Mouse (Mus musculus): ENCODE results near the gene Naaladl2. TPM values are rescaled to one million over a fixed set of nuclear protein-coding genes. Genes with fewer than 3 reads are reported as not detected.

Naaladl2 gene
- polyA plus RNA-seq, 1 experiment from 2014 or later = 0.68 TPM

GRCm38 (mm10) chr3:24552631-24553030 is 591.4 kb downstream of the Naaladl2 start:
- Histone ChIP-seq H3K27ac (ENCODE audit: low read depth, low read length) (no peak overlapping the region), H3K4me2 (no peak overlapping the region), H3K9me3 (ENCODE audit: control insufficient read depth, low read length) (no peaks in the 10 kb centered on the region), H3K36me3 (ENCODE audit: control insufficient read depth, insufficient read depth, low read length) (no peaks in the 10 kb centered on the region), H3K9ac (ENCODE audit: low read length) (no peak overlapping the region), H3K4me3 (ENCODE audit: low read depth, low read length) (no peak overlapping the region), H3K4me1 (ENCODE audit: control insufficient read depth, insufficient read depth, low read length) (no peaks in the 10 kb centered on the region), H3K27me3 (ENCODE audit: control insufficient read depth, insufficient read depth, low read length) (no peaks in the 10 kb centered on the region)
- ATAC-seq (ENCODE audit: low FRiP score) (no peak), DNase-seq (ENCODE audit: low spot score, missing footprints) (no peak)
- 69% methylated on average over 2 of the region's 2 CpGs for WGBS

DNA sequence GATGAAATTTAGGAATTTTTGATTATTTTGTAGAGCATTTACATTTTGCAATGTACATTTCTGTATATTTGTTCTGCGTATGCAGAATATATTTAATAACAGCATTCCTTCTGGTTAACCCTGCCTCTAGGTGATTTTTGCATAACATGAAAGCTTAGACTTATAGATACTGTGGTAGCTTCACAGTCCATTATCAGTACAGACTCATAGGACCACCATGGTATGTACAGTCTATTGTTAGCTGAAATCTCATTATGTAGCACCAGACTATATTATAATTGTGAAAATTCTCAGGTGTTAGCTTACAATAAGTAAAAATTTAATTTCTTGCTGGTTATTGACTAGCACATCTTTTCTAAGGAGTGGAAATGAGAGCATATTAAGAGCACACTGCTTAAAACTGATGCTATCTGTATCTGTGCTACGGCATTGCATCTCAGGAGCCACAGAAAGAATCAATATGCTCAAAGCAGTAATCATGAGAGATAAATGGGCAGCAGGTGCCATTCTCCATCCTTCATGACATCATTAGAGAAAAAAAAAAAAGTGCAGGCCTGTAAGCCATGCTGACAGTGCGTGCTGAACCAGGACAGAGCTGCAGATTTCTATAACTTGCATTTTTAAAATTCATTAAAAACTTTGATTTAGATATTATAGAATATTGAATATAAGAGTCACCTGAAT is 610.1 kb downstream of the Naaladl2 start:
- H3K4me1 ChIP-seq (ENCODE audit: control insufficient read depth, insufficient read depth, low read length) = no peaks in the 10 kb centered on the region
- H3K4me3 ChIP-seq (ENCODE audit: low read depth, low read length) = no peak overlapping the region
- H3K4me2 ChIP-seq = no peak overlapping the region
- WGBS = 84% methylated on average over 3 of the region's 3 CpGs
- no peaks in the 10 kb centered on the region for H3K36me3 ChIP-seq (ENCODE audit: control insufficient read depth, insufficient read depth, low read length)
- H3K27me3 ChIP-seq (ENCODE audit: control insufficient read depth, insufficient read depth, low read length) = no peaks in the 10 kb centered on the region
- no peaks in the 10 kb centered on the region for H3K9me3 ChIP-seq (ENCODE audit: control insufficient read depth, low read length)
- DNase-seq (ENCODE audit: low spot score, missing footprints) = peak; percentile 81
- H3K27ac ChIP-seq (ENCODE audit: low read depth, low read length) = no peak overlapping the region
- no peak overlapping the region for H3K9ac ChIP-seq (ENCODE audit: low read length)
- ATAC-seq (ENCODE audit: low FRiP score) = peak; percentile 64; the same call in 1 of the 2 replicates

- Histone ChIP-seq H3K4me3 (ENCODE audit: low read depth, low read length) (no peak overlapping the region), H3K27me3 (ENCODE audit: control insufficient read depth, insufficient read depth, low read length) (no peaks in the 10 kb centered on the region), H3K27ac (ENCODE audit: low read depth, low read length) (no peak overlapping the region), H3K4me1 (ENCODE audit: control insufficient read depth, insufficient read depth, low read length) (no peaks in the 10 kb centered on the region), H3K9me3 (ENCODE audit: control insufficient read depth, low read length) (no peaks in the 10 kb centered on the region), H3K9ac (ENCODE audit: low read length) (no peak overlapping the region), H3K4me2 (no peak overlapping the region), H3K36me3 (ENCODE audit: control insufficient read depth, insufficient read depth, low read length) (no peaks in the 10 kb centered on the region)
- 74% methylated on average over 1 of the region's 1 CpGs for WGBS
- DNase-seq (ENCODE audit: low spot score, missing footprints) (no peak), ATAC-seq (ENCODE audit: low FRiP score) (no peak)
Observed at GRCm38 (mm10) chr3:24514918-24515317, 629.1 kb downstream of the Naaladl2 start.

DNA sequence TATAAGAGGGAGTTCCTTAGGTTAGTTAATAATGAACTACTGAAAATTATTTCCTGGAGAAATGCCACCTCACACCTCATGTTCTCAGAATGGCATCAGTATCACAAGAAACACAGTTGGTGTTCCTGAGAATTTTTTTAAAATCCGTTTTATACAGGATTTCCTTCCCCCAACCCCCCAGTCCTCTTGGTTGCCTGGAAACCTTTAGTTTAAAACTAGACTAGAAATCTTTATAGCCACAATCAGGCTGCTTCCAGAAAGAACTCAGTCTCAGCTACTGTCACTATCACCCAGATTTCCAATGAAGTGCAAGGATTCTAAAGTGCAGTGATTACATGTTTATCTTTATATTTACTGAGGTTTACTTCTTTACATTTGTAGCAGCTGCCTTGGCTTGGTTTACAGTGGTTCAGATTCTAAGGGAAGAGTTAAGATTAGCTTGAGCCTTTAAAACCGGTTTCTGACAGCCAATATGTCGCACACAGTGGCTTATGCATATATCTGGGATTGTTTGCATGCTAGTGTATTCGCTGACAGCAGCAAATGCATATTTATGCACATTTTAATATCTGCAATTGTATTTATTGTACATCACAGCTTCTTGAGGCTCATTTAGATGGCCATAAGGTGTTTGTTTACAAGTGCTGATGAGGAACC is 657.5 kb downstream of the Naaladl2 start:
- no peak overlapping the region for H3K4me2 ChIP-seq
- H3K4me3 ChIP-seq (ENCODE audit: low read depth, low read length) = no peak overlapping the region
- ATAC-seq (ENCODE audit: low FRiP score) (no peak), DNase-seq (ENCODE audit: low spot score, missing footprints) (no peak)
- H3K4me1 ChIP-seq (ENCODE audit: control insufficient read depth, insufficient read depth, low read length) = no peaks in the 10 kb centered on the region
- no peaks in the 10 kb centered on the region for H3K27me3 ChIP-seq (ENCODE audit: control insufficient read depth, insufficient read depth, low read length)
- H3K27ac ChIP-seq (ENCODE audit: low read depth, low read length) = no peak overlapping the region
- no peaks in the 10 kb centered on the region for H3K9me3 ChIP-seq (ENCODE audit: control insufficient read depth, low read length)
- no peaks in the 10 kb centered on the region for H3K36me3 ChIP-seq (ENCODE audit: control insufficient read depth, insufficient read depth, low read length)
- 74% methylated on average over 4 of the region's 4 CpGs for WGBS
- no peak overlapping the region for H3K9ac ChIP-seq (ENCODE audit: low read length)

DNA sequence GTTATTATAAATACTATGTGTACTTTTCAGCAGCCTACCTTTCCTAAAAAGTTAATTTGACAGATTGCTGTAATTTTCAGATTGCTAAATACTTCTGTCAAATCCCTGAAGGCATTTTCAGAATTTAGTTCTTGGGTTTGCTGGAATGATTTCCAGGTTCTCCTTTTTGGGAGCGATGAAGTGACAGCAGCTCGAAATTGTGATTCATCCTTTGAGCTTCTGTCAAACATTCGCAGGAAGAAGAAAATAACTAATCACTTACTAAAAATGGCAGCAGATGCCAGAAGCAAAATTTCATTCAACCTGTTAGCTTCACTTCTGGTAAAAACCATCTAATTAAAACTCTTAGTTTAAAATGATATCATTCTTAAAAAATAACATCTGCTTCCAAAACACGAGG is 680.1 kb downstream of the Naaladl2 start:
- Histone ChIP-seq H3K27me3 (ENCODE audit: control insufficient read depth, insufficient read depth, low read length) (no peaks in the 10 kb centered on the region), H3K4me1 (ENCODE audit: control insufficient read depth, insufficient read depth, low read length) (no peaks in the 10 kb centered on the region), H3K27ac (ENCODE audit: low read depth, low read length) (no peak overlapping the region), H3K36me3 (ENCODE audit: control insufficient read depth, insufficient read depth, low read length) (no peaks in the 10 kb centered on the region), H3K9me3 (ENCODE audit: control insufficient read depth, low read length) (no peaks in the 10 kb centered on the region), H3K9ac (ENCODE audit: low read length) (no peak overlapping the region), H3K4me3 (ENCODE audit: low read depth, low read length) (no peak overlapping the region), H3K4me2 (no peak overlapping the region)
- ATAC-seq (ENCODE audit: low FRiP score) = no peak
- DNase-seq (ENCODE audit: low spot score, missing footprints) = no peak
- WGBS = 86% methylated on average over 4 of the region's 4 CpGs

DNA sequence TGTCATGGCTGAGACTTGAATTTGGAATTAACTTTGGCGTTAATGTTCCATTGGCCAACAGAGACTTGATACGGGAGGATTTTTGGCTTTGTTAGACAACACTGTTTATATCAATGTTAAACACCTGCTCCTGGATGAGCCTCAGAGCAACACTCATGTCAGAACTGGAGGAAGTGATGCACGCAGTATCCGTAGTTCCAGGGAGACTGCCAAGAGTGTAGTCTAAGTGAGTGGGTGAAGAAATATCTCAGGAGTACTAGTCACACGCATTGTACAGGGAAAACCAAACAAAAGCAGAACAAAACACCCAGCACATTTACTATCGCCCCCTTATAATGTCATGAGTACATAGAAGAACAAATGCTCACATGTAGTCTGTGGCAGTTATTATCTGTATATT is 703.4 kb downstream of the Naaladl2 start:
- 97% methylated on average over 6 of the region's 6 CpGs for WGBS
- no peaks in the 10 kb centered on the region for H3K9me3 ChIP-seq (ENCODE audit: control insufficient read depth, low read length)
- DNase-seq (ENCODE audit: low spot score, missing footprints) (no peak), ATAC-seq (ENCODE audit: low FRiP score) (no peak)
- H3K4me1 ChIP-seq (ENCODE audit: control insufficient read depth, insufficient read depth, low read length) = no peaks in the 10 kb centered on the region
- H3K27ac ChIP-seq (ENCODE audit: low read depth, low read length) = no peak overlapping the region
- H3K36me3 ChIP-seq (ENCODE audit: control insufficient read depth, insufficient read depth, low read length) = no peaks in the 10 kb centered on the region
- H3K4me3 ChIP-seq (ENCODE audit: low read depth, low read length) = no peak overlapping the region
- H3K9ac ChIP-seq (ENCODE audit: low read length) = no peak overlapping the region
- H3K4me2 ChIP-seq = no peak overlapping the region
- H3K27me3 ChIP-seq (ENCODE audit: control insufficient read depth, insufficient read depth, low read length) = no peaks in the 10 kb centered on the region

DNA sequence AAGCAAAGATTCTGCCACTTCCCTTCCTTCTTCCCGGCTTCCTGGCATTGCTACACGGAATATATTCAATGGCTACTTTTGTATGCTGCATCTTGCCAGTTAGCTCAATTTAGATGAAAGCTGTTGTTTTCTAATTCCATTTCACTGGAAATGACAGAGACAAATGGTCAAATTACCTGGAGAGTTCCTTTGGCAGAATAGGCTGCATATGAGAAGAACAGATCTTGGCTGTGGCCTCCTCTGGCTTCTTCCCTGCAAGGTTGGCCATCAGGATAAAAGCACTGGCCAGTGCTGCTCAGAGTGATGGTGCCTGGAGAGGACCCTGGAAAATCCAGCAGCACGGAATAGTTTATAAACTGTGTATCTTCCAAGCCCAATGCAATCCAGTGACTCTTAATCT is 711.3 kb downstream of the Naaladl2 start:
- Histone ChIP-seq H3K27ac (ENCODE audit: low read depth, low read length) (no peak overlapping the region), H3K9me3 (ENCODE audit: control insufficient read depth, low read length) (no peaks in the 10 kb centered on the region), H3K9ac (ENCODE audit: low read length) (no peak overlapping the region), H3K4me3 (ENCODE audit: low read depth, low read length) (no peak overlapping the region), H3K4me1 (ENCODE audit: control insufficient read depth, insufficient read depth, low read length) (no peaks in the 10 kb centered on the region), H3K36me3 (ENCODE audit: control insufficient read depth, insufficient read depth, low read length) (no peaks in the 10 kb centered on the region), H3K27me3 (ENCODE audit: control insufficient read depth, insufficient read depth, low read length) (no peaks in the 10 kb centered on the region), H3K4me2 (no peak overlapping the region)
- ATAC-seq (ENCODE audit: low FRiP score) (no peak), DNase-seq (ENCODE audit: low spot score, missing footprints) (no peak)
- WGBS = 87% methylated on average over 3 of the region's 3 CpGs

DNA sequence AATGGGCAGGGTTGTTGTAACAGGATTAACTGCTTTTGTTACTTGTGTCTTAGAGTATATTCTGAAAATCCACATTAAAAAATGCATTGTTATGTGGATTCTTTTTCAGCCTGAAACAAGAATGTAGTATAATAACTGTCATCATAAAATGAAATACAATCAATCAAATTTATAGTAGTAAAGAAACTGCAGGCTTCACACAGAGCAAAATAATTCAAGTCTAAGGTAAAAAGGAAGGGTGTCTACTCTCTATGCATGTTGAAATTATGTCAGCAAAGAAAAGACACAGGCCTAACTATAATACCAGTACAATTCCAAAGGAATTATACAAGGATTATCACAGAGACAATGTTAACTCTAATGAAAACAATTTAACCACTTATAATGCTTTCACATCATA is 752.3 kb downstream of the Naaladl2 start:
- no peak for ATAC-seq (ENCODE audit: low FRiP score)
- H3K9ac ChIP-seq (ENCODE audit: low read length) = no peak overlapping the region
- H3K9me3 ChIP-seq (ENCODE audit: control insufficient read depth, low read length) = no peaks in the 10 kb centered on the region

GRCm38 (mm10) chr3:24391311-24391710 is 752.8 kb downstream of the Naaladl2 start:
- 93% methylated on average over 1 of the region's 1 CpGs for WGBS
- Histone ChIP-seq H3K4me1 (ENCODE audit: control insufficient read depth, insufficient read depth, low read length) (no peaks in the 10 kb centered on the region), H3K36me3 (ENCODE audit: control insufficient read depth, insufficient read depth, low read length) (no peaks in the 10 kb centered on the region), H3K4me2 (no peak overlapping the region), H3K27ac (ENCODE audit: low read depth, low read length) (no peak overlapping the region), H3K27me3 (ENCODE audit: control insufficient read depth, insufficient read depth, low read length) (no peaks in the 10 kb centered on the region), H3K9ac (ENCODE audit: low read length) (no peak overlapping the region), H3K9me3 (ENCODE audit: control insufficient read depth, low read length) (no peaks in the 10 kb centered on the region), H3K4me3 (ENCODE audit: low read depth, low read length) (no peak overlapping the region)
- ATAC-seq (ENCODE audit: low FRiP score) = no peak
- no peak for DNase-seq (ENCODE audit: low spot score, missing footprints)

More for the DNA sequence above, 752.3 kb downstream of the Naaladl2 start:
- no peak overlapping the region for H3K27ac ChIP-seq (ENCODE audit: low read depth, low read length)
- H3K4me3 ChIP-seq (ENCODE audit: low read depth, low read length) = no peak overlapping the region
- no peak for DNase-seq (ENCODE audit: low spot score, missing footprints)
- no peaks in the 10 kb centered on the region for H3K36me3 ChIP-seq (ENCODE audit: control insufficient read depth, insufficient read depth, low read length)
- H3K4me2 ChIP-seq = no peak overlapping the region
- no peaks in the 10 kb centered on the region for H3K27me3 ChIP-seq (ENCODE audit: control insufficient read depth, insufficient read depth, low read length)
- H3K4me1 ChIP-seq (ENCODE audit: control insufficient read depth, insufficient read depth, low read length) = no peaks in the 10 kb centered on the region
